Mouse (Mus musculus): ENCODE data around the gene Sypl.

GRCm38 (mm10) chr12:33010026-33010425, 56.3 kb downstream of the Sypl start:
- TF ChIP-seq GATA1 (IDR thresholded peaks at IDR 0.05; ENCODE audit: low read length): no peak
- no peak for TF ChIP-seq TAL1 (IDR thresholded peaks at IDR 0.05; ENCODE audit: low read length)

Measured in erythroblast, embryonic 14.5 days (primary cell).